Mouse (Mus musculus): ENCODE data around the gene Fam155a. TPM values are rescaled to one million over a fixed set of nuclear protein-coding genes. Genes with fewer than 3 reads are reported as not detected.

Fam155a gene
- polyA plus RNA-seq, 1 experiment from 2014 or later = 12.6 TPM

- no peaks in the 10 kb centered on the region for H3K36me3 ChIP-seq
- H3K9me3 ChIP-seq (replicated peaks) = no peaks in the 10 kb centered on the region
- no peak overlapping the region for H3K9ac ChIP-seq
- WGBS = 56% methylated on average over 7 of the region's 7 CpGs
- no peaks in the 10 kb centered on the region for H3K4me1 ChIP-seq
- H3K4me3 ChIP-seq = no peak overlapping the region
- no peaks in the 10 kb centered on the region for H3K27me3 ChIP-seq
- no peak for ATAC-seq (ENCODE audit: low FRiP score)
- H3K4me2 ChIP-seq (replicated peaks) = no peak overlapping the region
- H3K27ac ChIP-seq = no peak overlapping the region
Observed at GRCm38 (mm10) chr8:9176974-9177373, 594.0 kb downstream of the Fam155a start.

- Histone ChIP-seq H3K4me1 (no peaks in the 10 kb centered on the region), H3K27ac (no peak overlapping the region), H3K4me3 (no peak overlapping the region), H3K4me2 (replicated peaks) (no peak overlapping the region), H3K9me3 (replicated peaks) (no peaks in the 10 kb centered on the region), H3K27me3 (no peaks in the 10 kb centered on the region), H3K36me3 (no peaks in the 10 kb centered on the region), H3K9ac (no peak overlapping the region)
- WGBS = 32% methylated on average over 9 of the region's 9 CpGs
- ATAC-seq (ENCODE audit: low FRiP score) = no peak
Observed at GRCm38 (mm10) chr8:9174865-9175565, 595.9 kb downstream of the Fam155a start.

GRCm38 (mm10) chr8:9171848-9172247 is 599.1 kb downstream of the Fam155a start:
- Histone ChIP-seq H3K4me1 (no peaks in the 10 kb centered on the region), H3K36me3 (no peaks in the 10 kb centered on the region), H3K27ac (no peak overlapping the region), H3K4me2 (replicated peaks) (no peak overlapping the region), H3K9me3 (replicated peaks) (no peaks in the 10 kb centered on the region), H3K9ac (no peak overlapping the region), H3K4me3 (no peak overlapping the region), H3K27me3 (no peaks in the 10 kb centered on the region)
- 71% methylated on average over 5 of the region's 5 CpGs for WGBS
- ATAC-seq (ENCODE audit: low FRiP score) = no peak

- H3K9ac ChIP-seq = no peak overlapping the region
- no peak overlapping the region for H3K4me3 ChIP-seq
- no peaks in the 10 kb centered on the region for H3K4me1 ChIP-seq
- 67% methylated on average over 10 of the region's 10 CpGs for WGBS
- no peak for ATAC-seq (ENCODE audit: low FRiP score)
- H3K27ac ChIP-seq = no peak overlapping the region
- H3K36me3 ChIP-seq = no peaks in the 10 kb centered on the region
- no peak overlapping the region for H3K4me2 ChIP-seq (replicated peaks)
- no peaks in the 10 kb centered on the region for H3K9me3 ChIP-seq (replicated peaks)
- no peaks in the 10 kb centered on the region for H3K27me3 ChIP-seq
Observed at GRCm38 (mm10) chr8:9167995-9168394, 603.0 kb downstream of the Fam155a start.

- H3K9me3 ChIP-seq (replicated peaks) = no peaks in the 10 kb centered on the region
- no peak overlapping the region for H3K27ac ChIP-seq
- ATAC-seq (ENCODE audit: low FRiP score) = no peak
- peaks cover 24% of the 10 kb centered on the region for H3K4me1 ChIP-seq
- 91% methylated on average over 4 of the region's 4 CpGs for WGBS
- no peaks in the 10 kb centered on the region for H3K36me3 ChIP-seq
- H3K4me2 ChIP-seq (replicated peaks) = no peak overlapping the region
- no peaks in the 10 kb centered on the region for H3K27me3 ChIP-seq
- no peak overlapping the region for H3K9ac ChIP-seq
- H3K4me3 ChIP-seq = no peak overlapping the region
Observed at GRCm38 (mm10) chr8:9161606-9162005, 609.4 kb downstream of the Fam155a start.

- Histone ChIP-seq H3K9me3 (replicated peaks) (no peaks in the 10 kb centered on the region), H3K27ac (peak overlapping the region; percentile 79), H3K4me1 (peaks cover 25% of the 10 kb centered on the region), H3K4me2 (replicated peaks) (no peak overlapping the region), H3K4me3 (no peak overlapping the region), H3K27me3 (no peaks in the 10 kb centered on the region), H3K36me3 (no peaks in the 10 kb centered on the region), H3K9ac (no peak overlapping the region)
- 58% methylated on average over 7 of the region's 7 CpGs for WGBS
- ATAC-seq (ENCODE audit: low FRiP score) = peak; percentile 38; the same call in 1 of the 2 replicates
Observed at GRCm38 (mm10) chr8:9159322-9159721, 611.6 kb downstream of the Fam155a start.

GRCm38 (mm10) chr8:9158652-9159051 is 612.3 kb downstream of the Fam155a start:
- Histone ChIP-seq H3K27ac (peak overlapping the region; percentile 79), H3K4me1 (peaks cover 25% of the 10 kb centered on the region), H3K4me2 (replicated peaks) (no peak overlapping the region), H3K9me3 (replicated peaks) (no peaks in the 10 kb centered on the region), H3K27me3 (no peaks in the 10 kb centered on the region), H3K4me3 (no peak overlapping the region), H3K36me3 (no peaks in the 10 kb centered on the region), H3K9ac (no peak overlapping the region)
- ATAC-seq (ENCODE audit: low FRiP score) = 0 out of 2 replicates have a peak, but pooled peaks have one; percentile 35
- 61% methylated on average over 13 of the region's 13 CpGs for WGBS

GRCm38 (mm10) chr8:9157141-9157781 is 613.7 kb downstream of the Fam155a start:
- Histone ChIP-seq H3K36me3 (no peaks in the 10 kb centered on the region), H3K27ac (peak overlapping the region; percentile 73), H3K4me2 (replicated peaks) (peak overlapping the region; percentile 40), H3K27me3 (no peaks in the 10 kb centered on the region), H3K9ac (0 out of 2 replicates have a peak overlapping the region, but pooled peaks have one; percentile 38), H3K4me3 (no peak overlapping the region), H3K4me1 (peaks cover 33% of the 10 kb centered on the region), H3K9me3 (replicated peaks) (no peaks in the 10 kb centered on the region)
- ATAC-seq (ENCODE audit: low FRiP score) = peak; percentile 35; the same call in 1 of the 2 replicates
- 9% methylated on average over 23 of the region's 23 CpGs for WGBS

Small RNA genes lying within 50 kb of the gene (microRNA-seq; reads per million reads assigned to microRNA genes)
- gene Gm47312 = not detected

Other genes with a start within 250 kb of the Fam155a start
- gene Gm10217, start 93.1 kb upstream of the Fam155a start, polyA plus RNA-seq (2016; fragmentation: Nextera tagmentation; extraction: Ambion mirVana) = not detected in 2 replicates
- gene Lig4, start 206.5 kb upstream of the Fam155a start, polyA plus RNA-seq (2016; fragmentation: Nextera tagmentation; extraction: Ambion mirVana) = 9.7 and 11.3 TPM in 2 replicates
- gene Abhd13, start 206.5 kb upstream of the Fam155a start, polyA plus RNA-seq (2016; fragmentation: Nextera tagmentation; extraction: Ambion mirVana) = 19.2 and 21.3 TPM in 2 replicates
- 0.08 and 0.09 TPM in 2 replicates for gene Tnfsf13b, start 235.3 kb upstream of the Fam155a start, polyA plus RNA-seq (2016; fragmentation: Nextera tagmentation; extraction: Ambion mirVana)